Mouse (Mus musculus): ENCODE measurements around the gene Tsga10. TPM values are rescaled to one million over a fixed set of nuclear protein-coding genes. Genes with fewer than 3 reads are reported as not detected.

The Tsga10 gene
- polyA plus RNA-seq, 1 experiment from 2014 or later = 14.9 TPM

- H3K27ac ChIP-seq = no peak overlapping the region
- no peak overlapping the region for H3K4me3 ChIP-seq (replicated peaks; ENCODE audit: low read length)
- H3K9me3 ChIP-seq (ENCODE audit: control insufficient read depth, low read length) = no peaks in the 10 kb centered on the region
- no peaks in the 10 kb centered on the region for H3K27me3 ChIP-seq (ENCODE audit: control insufficient read depth, insufficient read depth, low read length)
- H3K9ac ChIP-seq = no peak overlapping the region
- no peaks in the 10 kb centered on the region for H3K36me3 ChIP-seq (replicated peaks; ENCODE audit: control insufficient read depth, insufficient read depth)
- 96% methylated on average over 8 of the region's 8 CpGs for WGBS
- no peaks in the 10 kb centered on the region for H3K4me1 ChIP-seq (replicated peaks; ENCODE audit: control insufficient read depth, insufficient read depth, low read length)
- H3K4me2 ChIP-seq (replicated peaks) = no peak overlapping the region
- no peak for ATAC-seq (ENCODE audit: low FRiP score)
- DNase-seq (ENCODE audit: low spot score) = no peak
These were observed 136.9 kb downstream of the Tsga10 start for GRCm38 (mm10) chr1:37729353-37729752.

GRCm38 (mm10) chr1:37728053-37728452 lies 138.2 kb downstream of the Tsga10 start:
- no peaks in the 10 kb centered on the region for H3K4me1 ChIP-seq (replicated peaks; ENCODE audit: control insufficient read depth, insufficient read depth, low read length)

DNA sequence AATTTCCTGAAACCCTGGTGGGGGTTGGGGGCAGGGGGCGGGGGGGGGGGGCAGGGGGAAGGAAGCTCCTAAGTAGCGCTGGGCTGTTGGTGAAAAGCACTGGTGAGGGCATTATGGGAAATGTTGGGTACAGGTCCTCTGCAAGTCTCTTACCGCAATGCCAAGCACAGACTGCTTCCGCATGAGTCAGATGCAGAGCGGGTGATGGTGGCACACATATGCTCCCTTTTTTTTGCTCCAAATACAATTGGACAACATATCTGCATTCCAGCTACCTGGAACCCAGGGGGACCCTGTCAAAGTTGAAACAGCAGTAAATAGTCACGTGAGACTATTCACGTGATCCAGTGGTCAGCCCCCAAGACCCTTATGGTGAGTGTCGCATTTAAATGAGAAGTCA lies 139.0 kb downstream of the Tsga10 start:
- Histone ChIP-seq H3K9ac (no peak overlapping the region), H3K9me3 (ENCODE audit: control insufficient read depth, low read length) (no peaks in the 10 kb centered on the region), H3K36me3 (replicated peaks; ENCODE audit: control insufficient read depth, insufficient read depth) (no peaks in the 10 kb centered on the region), H3K4me2 (replicated peaks) (no peak overlapping the region), H3K27ac (no peak overlapping the region), H3K4me3 (replicated peaks; ENCODE audit: low read length) (no peak overlapping the region), H3K27me3 (ENCODE audit: control insufficient read depth, insufficient read depth, low read length) (no peaks in the 10 kb centered on the region), H3K4me1 (replicated peaks; ENCODE audit: control insufficient read depth, insufficient read depth, low read length) (no peaks in the 10 kb centered on the region)
- no peak for DNase-seq (ENCODE audit: low spot score)
- ATAC-seq (ENCODE audit: low FRiP score) = no peak
- WGBS = 81% methylated on average over 8 of the region's 8 CpGs

More at GRCm38 (mm10) chr1:37728053-37728452, 138.2 kb downstream of the Tsga10 start:
- DNase-seq (ENCODE audit: low spot score) (no peak), ATAC-seq (ENCODE audit: low FRiP score) (no peak)
- Histone ChIP-seq H3K4me2 (replicated peaks) (no peak overlapping the region), H3K9ac (no peak overlapping the region), H3K36me3 (replicated peaks; ENCODE audit: control insufficient read depth, insufficient read depth) (no peaks in the 10 kb centered on the region), H3K27ac (no peak overlapping the region), H3K27me3 (ENCODE audit: control insufficient read depth, insufficient read depth, low read length) (no peaks in the 10 kb centered on the region), H3K9me3 (ENCODE audit: control insufficient read depth, low read length) (no peaks in the 10 kb centered on the region), H3K4me3 (replicated peaks; ENCODE audit: low read length) (no peak overlapping the region)
- WGBS = 80% methylated on average over 10 of the region's 10 CpGs

DNA sequence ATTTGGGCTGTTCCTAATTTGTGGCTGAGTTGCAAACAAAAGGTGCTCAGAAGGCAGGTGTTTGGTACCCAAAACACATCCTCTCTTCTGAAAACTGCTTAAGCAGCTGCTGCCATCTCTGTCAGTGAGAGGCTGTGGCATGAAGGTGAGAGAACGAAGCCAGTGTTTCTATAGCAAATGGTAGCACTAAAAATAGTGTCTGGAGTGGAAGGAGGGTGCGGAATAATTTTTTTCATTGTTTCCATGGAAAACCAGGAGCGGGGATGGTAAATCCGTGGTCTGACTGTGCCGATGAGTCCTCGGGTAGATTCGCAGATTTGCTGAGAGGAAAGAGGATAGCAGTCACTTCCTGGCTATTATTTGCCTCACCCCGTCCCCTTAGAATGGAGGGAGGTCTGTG lies 139.8 kb downstream of the Tsga10 start:
- no peak overlapping the region for H3K9ac ChIP-seq
- no peak overlapping the region for H3K4me3 ChIP-seq (replicated peaks; ENCODE audit: low read length)
- H3K36me3 ChIP-seq (replicated peaks; ENCODE audit: control insufficient read depth, insufficient read depth) = no peaks in the 10 kb centered on the region
- ATAC-seq (ENCODE audit: low FRiP score) (no peak), DNase-seq (ENCODE audit: low spot score) (no peak)
- H3K27me3 ChIP-seq (ENCODE audit: control insufficient read depth, insufficient read depth, low read length) = no peaks in the 10 kb centered on the region
- no peaks in the 10 kb centered on the region for H3K9me3 ChIP-seq (ENCODE audit: control insufficient read depth, low read length)
- no peak overlapping the region for H3K4me2 ChIP-seq (replicated peaks)
- H3K27ac ChIP-seq = no peak overlapping the region
- 86% methylated on average over 8 of the region's 8 CpGs for WGBS
- H3K4me1 ChIP-seq (replicated peaks; ENCODE audit: control insufficient read depth, insufficient read depth, low read length) = no peaks in the 10 kb centered on the region

- H3K9ac ChIP-seq = no peak overlapping the region
- H3K27ac ChIP-seq = no peak overlapping the region
- no peaks in the 10 kb centered on the region for H3K4me1 ChIP-seq (replicated peaks; ENCODE audit: control insufficient read depth, insufficient read depth, low read length)
- ATAC-seq (ENCODE audit: low FRiP score) (no peak), DNase-seq (ENCODE audit: low spot score) (no peak)
- WGBS = 71% methylated on average over 12 of the region's 12 CpGs
- no peaks in the 10 kb centered on the region for H3K36me3 ChIP-seq (replicated peaks; ENCODE audit: control insufficient read depth, insufficient read depth)
- no peak overlapping the region for H3K4me3 ChIP-seq (replicated peaks; ENCODE audit: low read length)
- no peak overlapping the region for H3K4me2 ChIP-seq (replicated peaks)
- peaks cover 5% of the 10 kb centered on the region for H3K27me3 ChIP-seq (ENCODE audit: control insufficient read depth, insufficient read depth, low read length)
- no peaks in the 10 kb centered on the region for H3K9me3 ChIP-seq (ENCODE audit: control insufficient read depth, low read length)
These were observed 140.3 kb downstream of the Tsga10 start for GRCm38 (mm10) chr1:37725880-37726279.

DNA sequence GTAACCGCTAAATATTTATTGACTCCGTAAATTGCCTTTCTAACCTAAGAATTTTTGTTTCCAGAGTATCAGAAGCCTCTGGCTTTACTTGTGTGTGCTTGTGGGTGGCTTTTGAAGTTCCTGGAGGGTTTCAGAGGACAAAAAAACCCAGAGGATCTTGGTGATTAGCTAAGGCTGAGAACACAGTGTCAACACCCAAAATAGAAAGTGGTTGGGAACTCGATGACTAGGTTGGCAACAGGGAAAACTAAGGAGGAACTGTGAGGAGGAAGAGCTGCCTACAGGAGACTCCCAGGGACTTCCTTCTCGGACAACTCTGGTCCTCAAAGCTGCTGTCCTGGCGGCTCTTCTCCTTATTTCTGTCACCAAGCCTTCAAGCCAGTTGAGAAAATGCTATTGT lies 145.1 kb downstream of the Tsga10 start:
- no peaks in the 10 kb centered on the region for H3K36me3 ChIP-seq (replicated peaks; ENCODE audit: control insufficient read depth, insufficient read depth)
- no peak for ATAC-seq (ENCODE audit: low FRiP score)
- no peak overlapping the region for H3K9ac ChIP-seq
- H3K9me3 ChIP-seq (ENCODE audit: control insufficient read depth, low read length) = no peaks in the 10 kb centered on the region
- peaks cover 7% of the 10 kb centered on the region; the same call in 1 of the 2 replicates for H3K4me1 ChIP-seq (replicated peaks; ENCODE audit: control insufficient read depth, insufficient read depth, low read length)
- no peak for DNase-seq (ENCODE audit: low spot score)
- no peak overlapping the region for H3K27ac ChIP-seq
- WGBS = 83% methylated on average over 5 of the region's 5 CpGs
- peaks cover 25% of the 10 kb centered on the region for H3K27me3 ChIP-seq (ENCODE audit: control insufficient read depth, insufficient read depth, low read length)
- no peak overlapping the region for H3K4me3 ChIP-seq (replicated peaks; ENCODE audit: low read length)
- H3K4me2 ChIP-seq (replicated peaks) = no peak overlapping the region

DNA sequence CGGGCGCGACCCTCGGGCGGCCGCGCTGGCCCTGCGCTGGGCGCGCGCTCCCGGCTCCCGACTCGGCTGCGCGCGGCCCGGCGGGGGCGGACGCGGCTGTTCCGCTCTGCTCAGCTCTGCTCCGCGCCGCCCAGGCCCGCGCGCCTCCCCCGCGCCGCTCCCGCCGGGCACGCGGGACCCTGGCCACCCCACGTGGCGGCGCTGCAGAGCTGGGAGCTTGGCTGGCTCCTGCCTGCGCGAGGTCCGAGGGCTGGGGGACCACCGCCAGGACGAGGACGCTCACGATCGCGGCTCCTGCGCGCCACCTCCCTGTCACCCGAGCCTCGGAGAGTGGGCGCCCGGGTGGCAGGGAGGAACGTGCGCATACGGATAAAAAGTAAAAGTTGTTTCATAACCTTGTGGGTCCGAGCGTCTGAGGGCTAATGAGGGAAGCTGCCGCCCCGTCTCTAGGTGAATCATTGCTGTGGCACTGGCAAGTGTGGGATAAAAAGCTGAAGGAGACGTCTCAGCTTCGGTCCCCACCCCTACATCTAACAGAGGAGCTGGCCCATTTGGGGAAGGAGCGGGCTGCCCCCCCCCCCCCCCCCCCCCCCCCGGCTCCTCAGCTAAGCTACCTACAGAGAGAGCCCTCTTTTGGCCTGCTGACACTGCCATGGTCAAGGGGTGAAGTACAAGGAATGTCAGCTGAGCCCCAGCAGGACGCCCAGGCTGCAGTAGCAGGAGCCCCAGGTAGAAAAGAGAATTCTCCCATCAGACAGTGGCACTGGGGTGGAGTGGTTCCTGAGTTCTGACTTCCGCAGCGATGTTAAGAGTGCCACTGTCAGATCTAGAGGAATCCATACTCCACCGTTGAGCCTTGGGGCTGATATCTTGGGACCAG lies 146.2 kb downstream of the Tsga10 start, which contains the start of gene 2010300C02Rik:
Gene 2010300C02Rik, minus strand, starts transcription at position 325 of the 880 bp plus-strand sequence.
- Histone ChIP-seq H3K36me3 (replicated peaks; ENCODE audit: control insufficient read depth, insufficient read depth) (no peaks in the 10 kb centered on the region), H3K4me1 (replicated peaks; ENCODE audit: control insufficient read depth, insufficient read depth, low read length) (peaks cover 7% of the 10 kb centered on the region; the same call in 1 of the 2 replicates), H3K4me3 (replicated peaks; ENCODE audit: low read length) (peak within 1 kb of the TSS; percentile 65), H3K9ac (peak within 1 kb of the TSS; percentile 60), H3K27me3 (ENCODE audit: control insufficient read depth, insufficient read depth, low read length) (peaks cover 25% of the 10 kb centered on the region), H3K4me2 (replicated peaks) (peak within 1 kb of the TSS; percentile 95), H3K27ac (no peak within 1 kb of the TSS), H3K9me3 (ENCODE audit: control insufficient read depth, low read length) (no peaks in the 10 kb centered on the region)
- whole genome bisulfite sequencing = under 1% methylated on average over 65 of the region's 69 CpGs
- ATAC-seq (ENCODE audit: low FRiP score) (peak; percentile 87), DNase-seq (ENCODE audit: low spot score) (peak; percentile 77)

DNA sequence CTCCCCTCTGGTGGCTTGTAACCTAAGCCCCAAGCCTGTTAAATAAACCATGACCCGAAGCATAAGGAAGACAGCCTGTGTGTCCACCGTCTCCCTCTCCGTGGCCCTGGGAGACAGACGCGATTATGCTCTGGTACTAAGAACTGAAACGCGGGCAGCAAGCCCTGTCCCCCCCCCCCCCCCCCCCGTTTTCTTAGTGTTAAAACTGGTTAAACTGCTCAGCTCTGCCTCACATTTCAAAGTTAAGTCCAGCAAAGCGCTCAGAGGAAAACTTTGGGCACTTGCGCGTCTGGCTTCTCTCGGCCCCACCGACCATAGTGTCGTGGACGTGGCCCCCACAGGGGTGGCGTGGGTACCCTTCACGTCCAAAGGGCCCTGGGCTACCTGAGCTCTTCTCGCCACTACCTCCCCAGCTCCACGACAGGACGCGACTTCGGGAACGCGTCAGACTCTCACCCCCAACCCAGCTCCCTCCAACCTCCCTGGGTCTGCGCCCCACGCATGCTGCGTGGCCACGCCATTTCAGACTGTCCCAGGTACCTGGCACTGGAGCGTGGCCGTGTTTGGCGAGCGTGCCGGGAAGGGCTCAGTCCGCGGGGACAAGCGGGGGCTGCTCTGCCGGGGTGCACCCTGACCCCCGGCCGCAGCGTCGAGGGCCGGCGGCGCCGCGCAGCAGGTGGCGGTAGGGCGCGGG lies 147.1 kb downstream of the Tsga10 start:
- no peaks in the 10 kb centered on the region for H3K9me3 ChIP-seq (ENCODE audit: control insufficient read depth, low read length)
- peak overlapping the region; percentile 95 for H3K4me2 ChIP-seq (replicated peaks)
- H3K27me3 ChIP-seq (ENCODE audit: control insufficient read depth, insufficient read depth, low read length) = peaks cover 25% of the 10 kb centered on the region
- ATAC-seq (ENCODE audit: low FRiP score) (peak; percentile 74), DNase-seq (ENCODE audit: low spot score) (no peak)
- H3K9ac ChIP-seq = peak overlapping the region; percentile 60
- 4% methylated on average over 47 of the region's 49 CpGs for WGBS
- H3K36me3 ChIP-seq (replicated peaks; ENCODE audit: control insufficient read depth, insufficient read depth) = no peaks in the 10 kb centered on the region
- H3K4me1 ChIP-seq (replicated peaks; ENCODE audit: control insufficient read depth, insufficient read depth, low read length) = peaks cover 7% of the 10 kb centered on the region; the same call in 1 of the 2 replicates
- H3K27ac ChIP-seq = no peak overlapping the region
- peak overlapping the region; percentile 65 for H3K4me3 ChIP-seq (replicated peaks; ENCODE audit: low read length)

- Histone ChIP-seq H3K27me3 (ENCODE audit: control insufficient read depth, insufficient read depth, low read length) (peaks cover 25% of the 10 kb centered on the region), H3K36me3 (replicated peaks; ENCODE audit: control insufficient read depth, insufficient read depth) (no peaks in the 10 kb centered on the region), H3K9ac (no peak overlapping the region), H3K4me2 (replicated peaks) (no peak overlapping the region), H3K4me1 (replicated peaks; ENCODE audit: control insufficient read depth, insufficient read depth, low read length) (peaks cover 7% of the 10 kb centered on the region; the same call in 1 of the 2 replicates), H3K4me3 (replicated peaks; ENCODE audit: low read length) (no peak overlapping the region), H3K27ac (no peak overlapping the region), H3K9me3 (ENCODE audit: control insufficient read depth, low read length) (no peaks in the 10 kb centered on the region)
- ATAC-seq (ENCODE audit: low FRiP score) = no peak
- WGBS = 49% methylated on average over 7 of the region's 7 CpGs
- no peak for DNase-seq (ENCODE audit: low spot score)
These were observed 147.7 kb downstream of the Tsga10 start for GRCm38 (mm10) chr1:37718516-37718915.

Data from hindbrain, embryonic 14.5 days (tissue).